Mouse (Mus musculus) lung, adult 2 months (tissue): ENCODE data around the gene Olfr631.

Experiments
- CTCF ChIP-seq: fragments of 200-500 bp; IDR thresholded peaks from 2 replicates; pipeline ENCODE4 v1.5.1; 2011; ENCODE audit warnings: mild to moderate bottlenecking, low read length, control low read depth; ENCODE audit not compliant: insufficient read depth
- POLR2A ChIP-seq: fragments of 200-500 bp; IDR thresholded peaks from 2 replicates; pipeline ENCODE4 v1.6.1; 2011; ENCODE audit warnings: low read depth, mild to moderate bottlenecking, control low read depth, low read length, borderline replicate concordance; ENCODE audit errors: extremely low read depth

- no peak for TF ChIP-seq POLR2A
- no peak for TF ChIP-seq CTCF
Observed at GRCm38 (mm10) chr7:103971782-103972181, 43.2 kb downstream of the Olfr631 start.
